Mouse (Mus musculus) urinary bladder, postnatal 10 days (tissue): ENCODE results near the gene Hist1h2ad.
"Not testable (repeated sequence)": the region's sequence is repeated elsewhere in the genome, so short reads cannot be mapped to it uniquely, and the experiment has no call there.

Experiments used
- DNase-seq: peaks from one replicate; pipeline ENCODE4 v3.0.0; 2022; ENCODE audit warnings: low spot score

The Hist1h2ad gene

DNA sequence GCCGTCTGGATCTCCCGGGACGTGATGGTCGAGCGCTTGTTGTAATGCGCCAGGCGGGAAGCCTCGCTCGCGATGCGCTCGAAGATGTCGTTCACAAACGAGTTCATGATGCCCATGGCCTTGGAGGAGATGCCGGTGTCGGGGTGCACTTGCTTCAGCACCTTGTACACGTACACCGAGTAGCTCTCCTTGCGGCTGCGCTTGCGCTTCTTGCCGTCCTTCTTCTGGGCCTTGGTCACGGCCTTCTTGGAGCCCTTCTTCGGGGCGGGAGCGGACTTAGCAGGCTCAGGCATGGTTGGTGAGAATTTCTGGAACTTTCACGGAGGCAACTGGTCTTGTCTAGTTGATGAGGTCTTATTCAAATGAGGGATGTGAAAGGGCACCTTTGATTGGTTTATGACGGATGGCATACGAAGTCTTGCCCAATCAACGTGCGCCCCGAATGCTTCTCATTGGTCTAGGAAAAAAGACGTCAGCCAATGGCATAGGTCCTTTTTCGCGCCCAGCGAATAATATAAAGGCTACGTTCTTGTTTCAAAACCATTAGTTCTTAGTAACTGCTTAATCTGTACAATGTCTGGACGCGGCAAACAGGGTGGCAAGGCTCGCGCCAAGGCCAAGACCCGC lies at the start of gene Hist1h2ad, which contains the start of gene Hist1h2bf:
Gene Hist1h2ad, plus strand, starts transcription at position 484 of the 627 bp plus-strand sequence.
Gene Hist1h2bf, minus strand, starts transcription at position 299 of the 627 bp plus-strand sequence.
- peak; percentile 48 for DNase-seq

- DNase-seq = no peak
These were observed 49.5 kb upstream of the Hist1h2ad start for GRCm38 (mm10) chr13:23524654-23525053.

GRCm38 (mm10) chr13:23525901-23526300 lies 48.3 kb upstream of the Hist1h2ad start:
- DNase-seq = no peak

- DNase-seq = peak; percentile 70
These were observed 47.9 kb upstream of the Hist1h2ad start for GRCm38 (mm10) chr13:23526312-23526711.

DNA sequence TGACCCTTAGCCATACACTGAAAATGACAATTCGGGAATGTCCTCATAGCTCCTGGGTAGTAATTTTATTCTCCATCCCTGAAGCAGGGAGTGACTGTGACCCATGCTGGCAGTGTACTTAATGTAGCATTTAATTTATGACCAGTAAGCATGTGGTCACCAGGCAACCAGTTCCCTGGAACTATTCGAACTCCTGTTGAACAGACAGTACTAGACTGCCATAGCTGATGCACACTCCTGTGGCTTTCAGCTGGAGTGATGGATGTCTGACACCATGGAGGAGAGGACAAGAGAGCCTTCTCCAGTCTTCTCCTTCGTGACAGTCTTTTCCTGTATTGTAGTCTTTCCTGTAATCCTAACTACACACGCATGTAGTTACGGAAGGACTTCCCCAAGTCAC lies 45.2 kb upstream of the Hist1h2ad start:
- no peak for DNase-seq

- no peak for DNase-seq
These were observed 44.6 kb upstream of the Hist1h2ad start for GRCm38 (mm10) chr13:23529480-23530165.

GRCm38 (mm10) chr13:23530181-23530900 lies 43.8 kb upstream of the Hist1h2ad start:
- DNase-seq = no peak

DNA sequence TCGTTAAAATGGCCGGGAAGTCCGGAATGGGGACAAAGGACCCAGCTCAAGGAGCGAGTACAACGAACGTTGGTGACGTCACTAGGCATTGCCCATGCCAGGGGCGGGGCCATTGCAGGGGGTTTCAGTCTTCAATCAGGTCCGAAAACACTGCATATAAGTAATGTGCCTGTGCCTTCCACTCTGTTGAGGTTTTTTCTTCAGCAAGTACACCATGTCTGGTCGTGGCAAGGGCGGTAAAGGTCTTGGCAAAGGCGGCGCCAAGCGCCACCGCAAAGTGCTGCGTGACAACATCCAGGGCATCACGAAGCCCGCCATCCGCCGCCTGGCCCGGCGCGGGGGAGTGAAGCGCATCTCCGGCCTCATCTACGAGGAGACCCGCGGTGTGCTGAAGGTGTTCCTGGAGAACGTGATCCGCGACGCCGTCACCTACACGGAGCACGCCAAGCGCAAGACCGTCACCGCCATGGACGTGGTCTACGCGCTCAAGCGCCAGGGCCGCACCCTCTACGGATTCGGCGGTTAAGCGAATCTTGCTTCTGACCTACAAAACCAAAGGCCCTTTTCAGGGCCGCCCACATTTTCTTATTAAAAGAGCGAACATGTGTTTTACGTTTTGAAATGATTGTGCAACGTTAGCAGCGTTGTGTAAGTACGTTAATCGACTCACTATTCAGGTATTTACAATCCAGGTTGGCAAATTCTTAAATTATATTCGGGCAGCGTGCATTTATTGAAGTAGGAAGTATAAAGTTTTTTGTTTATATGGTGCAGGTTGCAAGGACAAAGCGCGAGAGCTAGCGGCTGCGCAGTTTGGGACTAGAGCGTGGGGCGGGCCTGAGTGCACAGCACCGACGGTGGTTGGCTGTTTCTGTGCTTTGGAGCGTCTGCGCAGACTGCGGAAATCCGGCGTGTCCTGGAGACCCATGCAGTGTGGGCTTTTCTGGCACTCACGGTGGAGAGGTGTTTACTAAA lies 43.0 kb upstream of the Hist1h2ad start, which contains the start of gene Hist1h4h:
Gene Hist1h4h, plus strand, starts transcription at position 150 of the 975 bp plus-strand sequence.
- peak; percentile 77 for DNase-seq

- DNase-seq = no peak
These were observed 41.7 kb upstream of the Hist1h2ad start for GRCm38 (mm10) chr13:23532262-23533075.

GRCm38 (mm10) chr13:23533560-23534367 lies 40.4 kb upstream of the Hist1h2ad start, which contains the start of gene Hist1h2af:
Hist1h2af (plus strand) TSS chr13:23533906.
- not testable (repeated sequence) for DNase-seq

- no peak for DNase-seq
These were observed 39.6 kb upstream of the Hist1h2ad start for GRCm38 (mm10) chr13:23534368-23535131.

- DNase-seq = not testable (repeated sequence)
These were observed 38.8 kb upstream of the Hist1h2ad start, which contains the start of gene Hist1h3g for GRCm38 (mm10) chr13:23535137-23536075. Hist1h3g (plus strand) TSS chr13:23535422.

DNA sequence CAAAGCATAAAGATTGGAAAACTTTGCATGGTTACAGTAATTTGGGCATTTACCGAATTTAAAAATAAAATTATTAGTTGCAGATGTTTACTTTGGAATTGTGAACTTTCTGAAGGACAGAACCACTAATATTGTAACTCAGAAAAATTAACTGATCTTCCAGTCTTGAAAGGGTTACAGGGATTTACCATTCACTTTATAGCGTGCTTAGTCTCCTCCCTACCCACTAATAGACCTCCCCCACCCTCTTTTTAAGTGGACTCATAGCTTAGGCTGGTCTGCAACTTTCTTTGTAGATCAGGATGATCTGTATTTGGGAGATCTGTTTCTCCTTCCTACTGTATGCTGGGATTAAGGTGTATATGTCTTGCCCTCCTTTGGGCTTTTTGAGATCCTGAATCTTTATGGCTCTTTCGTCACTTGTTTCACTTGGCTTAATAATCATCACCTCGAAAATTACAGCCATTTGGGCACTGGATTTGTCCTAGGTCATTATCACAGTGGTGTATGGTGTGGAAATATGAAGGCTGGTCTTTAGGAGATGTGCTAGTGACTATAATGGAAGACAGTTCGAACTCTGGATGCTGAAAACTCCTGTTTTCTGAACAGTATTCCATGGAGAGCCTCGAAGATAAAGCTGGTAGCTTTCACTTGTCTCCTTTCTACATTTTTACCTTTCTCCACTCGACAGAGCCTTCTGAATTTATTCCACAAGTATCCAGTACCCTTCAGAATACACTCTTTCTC lies 37.9 kb upstream of the Hist1h2ad start:
- no peak for DNase-seq

DNA sequence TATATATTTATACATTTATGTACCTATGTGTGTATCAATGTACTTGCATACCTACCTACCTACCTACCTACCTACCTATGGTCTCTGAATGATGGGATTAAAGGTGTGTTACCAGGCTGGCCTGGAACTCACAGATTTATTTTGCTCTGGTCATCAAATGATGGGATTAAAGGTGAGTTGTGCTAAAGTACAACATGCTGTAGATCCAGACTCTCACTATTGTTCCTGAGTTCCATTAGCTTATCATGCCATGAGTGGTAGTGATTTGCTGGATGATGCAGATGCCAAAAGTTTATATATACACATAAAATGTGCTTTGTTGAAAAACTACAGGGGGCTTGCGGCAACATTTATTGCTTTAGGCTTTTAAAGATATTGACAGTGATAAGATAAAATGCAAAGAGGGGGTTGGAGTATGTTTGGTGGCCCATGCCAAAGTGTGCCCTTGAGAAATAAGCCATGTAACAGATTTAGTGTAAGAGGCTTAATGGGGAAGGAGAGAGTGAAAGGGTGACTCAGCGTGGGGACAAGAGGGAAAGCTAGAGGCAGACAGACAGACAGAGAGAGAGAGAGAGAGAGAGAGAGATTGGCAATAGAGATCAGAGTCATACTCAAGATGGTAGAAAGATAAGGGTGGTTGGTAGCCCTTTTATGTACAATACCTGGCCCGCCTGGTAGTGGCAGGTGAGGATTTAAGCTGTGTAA lies 37.0 kb upstream of the Hist1h2ad start:
- no peak for DNase-seq

- no peak for DNase-seq
These were observed 35.9 kb upstream of the Hist1h2ad start for GRCm38 (mm10) chr13:23538249-23538648.

DNA sequence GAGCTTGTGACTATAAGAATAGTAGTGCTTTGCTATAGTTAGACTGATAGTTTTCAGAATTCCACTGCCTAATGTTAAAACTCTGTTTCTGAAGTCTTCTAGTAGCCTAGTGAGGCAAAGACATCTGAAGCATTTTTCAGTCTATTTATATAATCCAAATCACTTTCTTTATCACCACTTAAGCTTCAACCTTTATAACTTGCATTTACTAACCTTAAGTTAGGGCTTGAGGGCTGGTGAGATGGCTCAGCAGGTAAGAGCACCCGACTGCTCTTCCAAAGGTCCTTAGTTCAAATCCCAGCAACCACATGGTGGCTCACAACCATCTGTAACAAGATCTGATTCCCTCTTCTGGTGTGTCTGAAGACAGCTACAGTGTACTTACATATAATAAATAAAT lies 34.4 kb upstream of the Hist1h2ad start:
- DNase-seq = not testable (repeated sequence)
